Mouse (Mus musculus) lung, postnatal 25 days (tissue): ENCODE results near the gene Timp2.
"Not testable (repeated sequence)": the region's sequence is repeated elsewhere in the genome, so short reads cannot be mapped to it uniquely, and the experiment has no call there.

Source experiments
- DNase-seq: peaks from one replicate; pipeline ENCODE4 v3.0.0; 2022; ENCODE audit warnings: low spot score

Gene Timp2

DNA sequence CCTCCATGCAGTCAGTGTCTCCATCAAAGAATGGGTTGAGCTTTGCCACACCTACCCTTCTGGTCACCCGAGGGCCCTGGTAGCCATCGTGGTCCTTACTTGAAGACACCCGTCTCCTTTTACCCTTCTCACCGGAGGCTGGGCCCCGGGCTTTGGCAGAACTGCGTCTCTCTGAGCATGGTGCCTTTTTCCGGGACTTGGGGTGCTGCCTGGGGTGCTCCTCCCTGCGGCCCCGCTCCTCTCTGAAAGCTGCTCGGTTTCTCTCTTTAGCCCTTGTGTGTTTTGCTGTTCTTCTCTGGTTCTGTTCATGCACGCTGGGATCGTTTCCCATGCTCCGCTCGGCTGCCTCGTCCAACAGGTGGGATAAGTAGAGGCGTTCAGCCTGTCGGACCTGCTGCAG, 22.1 kb downstream of the Timp2 start:
- no peak for DNase-seq

- no peak for DNase-seq
These were observed 23.2 kb downstream of the Timp2 start for GRCm38 (mm10) chr11:118332376-118332775.

GRCm38 (mm10) chr11:118330777-118331176, 24.8 kb downstream of the Timp2 start:
- DNase-seq: no peak

DNA sequence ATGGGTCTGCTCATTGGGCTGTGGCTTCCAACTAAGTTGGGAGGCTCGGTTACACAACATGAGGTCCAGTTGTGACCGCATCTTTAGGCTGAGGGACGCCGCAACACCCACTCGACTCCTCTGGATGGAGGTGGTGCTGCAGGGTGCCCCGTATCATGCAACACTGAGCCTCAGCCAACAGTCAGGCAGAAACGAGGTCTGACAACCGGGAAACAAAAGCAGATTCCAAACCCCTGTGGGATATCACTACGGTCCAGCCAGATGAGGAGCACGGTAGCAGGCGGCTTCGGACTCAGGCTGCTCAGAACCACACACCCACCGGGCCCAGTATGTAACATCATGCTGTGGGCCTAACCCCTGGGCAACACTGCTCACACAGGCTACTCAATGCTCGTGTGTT, 25.2 kb downstream of the Timp2 start:
- no peak for DNase-seq

GRCm38 (mm10) chr11:118328947-118329346, 26.6 kb downstream of the Timp2 start:
- no peak for DNase-seq

DNA sequence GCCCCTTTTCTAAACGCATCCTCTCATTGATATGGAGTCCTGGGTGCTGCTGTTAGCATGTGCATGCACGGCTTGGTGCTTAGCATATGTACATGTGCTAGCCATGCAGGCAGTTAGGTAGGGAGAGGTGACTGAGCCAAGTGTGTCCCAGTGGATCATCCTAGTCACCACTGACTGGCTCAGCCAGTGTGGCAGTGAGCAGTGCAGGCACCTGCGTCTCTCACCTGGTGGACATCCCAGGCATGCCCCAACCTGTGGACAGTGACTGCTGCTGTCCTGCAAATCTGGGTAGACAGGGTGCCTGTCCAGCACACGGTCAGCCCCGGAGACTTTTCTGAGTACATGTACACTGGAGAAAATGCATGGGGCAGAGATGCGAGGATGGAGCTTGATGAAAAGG, 27.0 kb downstream of the Timp2 start:
- no peak for DNase-seq

- peak; percentile 82 for DNase-seq
These were observed 28.3 kb downstream of the Timp2 start for GRCm38 (mm10) chr11:118326991-118327971.

GRCm38 (mm10) chr11:118326491-118326890, 29.0 kb downstream of the Timp2 start:
- DNase-seq: no peak

GRCm38 (mm10) chr11:118324541-118324940, 31.0 kb downstream of the Timp2 start:
- no peak for DNase-seq

DNA sequence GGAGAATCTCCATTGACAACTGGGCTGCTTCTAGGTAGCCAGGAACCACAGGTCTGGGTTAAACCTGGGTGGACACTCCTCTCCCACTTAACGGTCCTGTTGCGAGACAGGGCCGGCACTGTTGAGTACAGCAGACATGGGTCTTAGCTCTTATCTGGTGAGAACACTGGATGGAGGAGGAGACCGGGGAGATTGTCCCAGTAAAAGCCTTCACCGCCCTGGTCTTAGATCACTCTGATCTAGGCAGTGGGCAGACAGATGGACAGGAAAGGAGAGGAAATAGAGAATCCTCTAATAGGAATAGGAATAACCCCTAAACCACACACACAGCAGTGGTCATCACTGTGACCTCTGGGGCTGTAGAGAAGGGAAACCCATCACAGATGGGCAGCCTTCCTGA, 31.6 kb downstream of the Timp2 start:
- DNase-seq: no peak

DNA sequence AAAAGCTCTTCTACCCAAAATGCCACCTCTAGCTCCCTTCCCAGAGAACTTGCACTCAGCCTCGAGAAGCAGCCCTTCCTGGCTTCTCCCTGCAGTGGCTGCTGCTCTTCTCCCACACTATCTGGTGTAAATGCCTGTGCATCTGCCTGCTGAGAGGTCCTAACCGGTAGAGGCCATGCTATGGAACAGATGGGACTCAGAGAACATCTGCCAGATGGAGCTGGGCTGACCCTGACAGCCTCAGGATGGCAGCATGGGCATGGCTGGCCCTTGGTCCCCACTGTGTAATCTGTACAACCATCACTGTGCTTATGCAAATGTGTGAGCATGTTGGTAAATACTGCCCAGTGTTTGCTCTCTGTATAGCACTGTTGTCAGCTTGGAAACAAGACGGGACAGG, 32.9 kb downstream of the Timp2 start:
- DNase-seq: no peak

DNA sequence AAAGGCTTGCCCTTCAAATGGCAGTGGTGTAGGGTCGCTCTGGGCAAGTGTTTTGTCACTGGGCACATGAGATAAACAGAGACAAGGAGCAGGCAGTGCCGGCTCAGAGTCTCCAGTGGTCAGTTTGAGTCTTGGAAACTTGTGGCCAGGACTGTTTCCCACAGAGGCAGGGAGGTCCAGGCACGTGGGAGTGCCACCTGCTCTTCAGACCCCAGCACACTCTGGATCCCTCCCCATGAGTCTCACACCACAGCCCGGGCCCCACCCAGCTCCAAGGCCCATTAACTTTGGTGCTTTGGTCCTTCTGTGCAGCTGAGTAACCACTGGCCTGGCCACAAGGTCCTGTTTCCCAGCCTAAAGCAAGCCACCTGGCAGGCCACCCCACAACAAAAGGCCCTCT, 33.6 kb downstream of the Timp2 start:
- DNase-seq: no peak

DNA sequence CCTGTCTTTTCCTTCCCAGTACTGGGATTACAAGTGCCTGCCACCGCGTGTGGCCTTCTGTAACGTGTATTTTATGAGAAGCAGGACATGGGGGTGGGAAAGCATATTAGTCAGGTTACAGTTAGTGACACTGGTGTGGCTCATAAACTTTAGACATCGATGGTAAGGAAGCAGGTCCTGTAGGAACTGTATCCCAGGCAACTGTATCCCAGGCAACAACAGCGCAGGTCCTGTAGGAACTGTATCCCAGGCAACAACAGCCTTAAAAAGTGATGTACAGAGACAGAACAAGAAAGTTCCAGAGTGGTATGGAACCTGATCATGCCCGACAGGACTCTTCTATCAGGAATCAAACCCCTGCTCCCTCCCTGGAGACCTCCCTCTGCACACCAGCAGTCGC, 34.0 kb downstream of the Timp2 start:
- DNase-seq: no peak

GRCm38 (mm10) chr11:118318678-118319077, 36.9 kb downstream of the Timp2 start:
- peak; percentile 69 for DNase-seq

- DNase-seq: peak; percentile 74
These were observed 38.4 kb downstream of the Timp2 start for GRCm38 (mm10) chr11:118317129-118317528.

- DNase-seq: no peak
These were observed 39.2 kb downstream of the Timp2 start for GRCm38 (mm10) chr11:118316231-118316806.

- no peak for DNase-seq
These were observed 43.3 kb downstream of the Timp2 start for GRCm38 (mm10) chr11:118312132-118312723.

DNA sequence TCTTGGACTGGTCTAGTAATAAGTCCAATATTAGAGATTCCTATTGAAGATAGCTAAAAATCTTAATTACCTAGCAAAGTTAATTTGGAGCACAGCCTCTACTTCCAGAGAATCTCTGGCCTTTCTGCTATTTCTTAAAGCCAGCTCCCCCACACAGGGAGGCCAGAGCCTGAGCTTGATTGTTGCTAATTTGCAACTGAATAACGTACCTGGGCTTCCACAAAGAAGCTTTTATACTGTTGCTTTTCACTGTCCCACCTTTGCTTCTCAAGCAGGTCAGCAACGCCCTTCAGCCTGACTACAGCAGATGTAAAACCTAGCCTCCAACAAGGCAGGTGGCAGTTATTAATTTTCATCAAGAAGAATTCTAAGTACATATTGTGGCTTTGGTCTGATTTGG, 47.6 kb downstream of the Timp2 start:
- DNase-seq: not testable (repeated sequence)

DNA sequence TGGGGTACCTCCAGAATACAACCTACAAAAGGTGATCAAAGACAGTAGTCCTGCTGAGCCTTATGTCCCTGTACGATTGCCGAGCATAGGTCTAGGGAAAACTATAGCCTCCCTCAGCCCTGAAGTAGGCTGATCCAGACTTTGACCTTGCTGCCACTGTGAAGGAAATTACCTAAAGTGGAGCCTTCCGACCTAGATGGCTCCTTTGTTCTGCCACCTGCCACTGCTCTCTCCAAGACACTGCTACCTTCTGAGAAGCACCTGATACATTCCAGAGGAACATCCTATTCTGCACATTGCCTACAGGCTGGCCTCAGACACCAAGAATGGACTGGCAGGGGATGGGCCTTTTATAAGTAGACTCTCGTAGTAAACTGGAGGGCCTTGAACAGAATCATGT, 51.6 kb downstream of the Timp2 start:
- not testable (repeated sequence) for DNase-seq

DNA sequence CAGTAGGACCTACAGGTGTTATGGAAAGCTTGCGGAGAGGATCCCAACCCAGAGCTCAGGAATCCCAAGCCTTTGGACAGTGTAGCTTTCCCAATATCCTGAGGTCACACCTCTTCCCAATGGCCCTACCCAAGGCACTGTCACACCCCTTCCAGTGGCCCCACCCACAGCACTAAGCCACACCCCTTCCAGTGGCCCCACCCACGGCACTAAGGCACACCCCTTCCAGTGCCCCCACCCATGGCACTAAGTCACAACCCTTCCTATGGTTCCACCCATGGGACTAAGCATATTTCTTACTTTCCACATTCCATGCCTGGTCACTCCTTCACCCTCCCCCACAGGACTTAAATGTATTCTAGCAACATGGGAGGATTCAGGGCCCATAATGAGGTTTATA, 56.7 kb downstream of the Timp2 start:
- no peak for DNase-seq

- no peak for DNase-seq
These were observed 57.6 kb downstream of the Timp2 start for GRCm38 (mm10) chr11:118297967-118298366.

DNA sequence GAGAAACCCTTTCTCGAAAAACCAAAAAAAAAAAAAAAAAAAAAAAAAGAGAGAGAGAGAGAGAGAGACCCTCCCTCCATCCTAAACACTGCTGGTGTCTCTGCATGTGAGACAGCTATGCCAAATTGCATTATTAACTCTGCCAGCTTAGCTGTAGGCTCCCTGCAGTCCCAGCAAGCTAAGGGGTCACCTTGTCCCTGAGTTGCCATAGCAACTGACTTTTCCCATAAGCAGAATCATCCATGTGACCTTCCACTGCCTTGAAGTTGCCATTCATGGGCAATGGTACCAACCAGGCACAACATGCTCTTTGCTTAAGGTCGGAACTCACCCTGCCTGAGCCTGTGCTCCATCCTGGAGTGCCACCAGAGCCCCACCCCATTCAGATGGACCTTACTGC, 60.5 kb downstream of the Timp2 start:
- no peak for DNase-seq

- no peak for DNase-seq
These were observed 62.9 kb downstream of the Timp2 start for GRCm38 (mm10) chr11:118292671-118293070.
